Mouse (Mus musculus): ENCODE measurements at regions not wholly inside any gene's neighbourhood (a gene's known extent, or its start where the extent isn't known, plus 50 kb on each side); places are given as distances from the start of the nearest gene placed in this dataset.
"Not testable (repeated sequence)": the region's sequence is repeated elsewhere in the genome, so short reads cannot be mapped to it uniquely, and the experiment has no call there.

GRCm38 (mm10) chr6:89140469-89140868 is 222.0 kb downstream of the Plxna1 start:
- DNase-seq (ENCODE audit: low spot score) = no peak

GRCm38 (mm10) chr6:89153027-89153662 is 209.3 kb downstream of the Plxna1 start:
- DNase-seq (ENCODE audit: low spot score) = no peak

- DNase-seq (ENCODE audit: low spot score) = no peak
Observed at GRCm38 (mm10) chr6:89157501-89157900, 204.9 kb downstream of the Plxna1 start.

- no peak for DNase-seq (ENCODE audit: low spot score)
Observed at GRCm38 (mm10) chr6:89160051-89160450, 202.4 kb downstream of the Plxna1 start.

- DNase-seq (ENCODE audit: low spot score) = no peak
Observed at GRCm38 (mm10) chr6:89161746-89162145, 200.7 kb downstream of the Plxna1 start.

- DNase-seq (ENCODE audit: low spot score) = no peak
Observed at GRCm38 (mm10) chr6:89169520-89169919, 192.9 kb downstream of the Plxna1 start.

GRCm38 (mm10) chr6:89184920-89185319 is 177.5 kb downstream of the Plxna1 start:
- DNase-seq (ENCODE audit: low spot score) = not testable (repeated sequence)

GRCm38 (mm10) chr6:89200514-89201284 is 161.7 kb downstream of the Plxna1 start:
- not testable (repeated sequence) for DNase-seq (ENCODE audit: low spot score)

GRCm38 (mm10) chr6:89215021-89215420 is 147.4 kb downstream of the Plxna1 start:
- no peak for DNase-seq (ENCODE audit: low spot score)

- no peak for DNase-seq (ENCODE audit: low spot score)
Observed at GRCm38 (mm10) chr6:89235416-89236075, 126.9 kb downstream of the Plxna1 start.

- no peak for DNase-seq (ENCODE audit: low spot score)
Observed at GRCm38 (mm10) chr6:89236226-89236625, 126.2 kb downstream of the Plxna1 start.

GRCm38 (mm10) chr6:89236892-89237646 is 125.4 kb downstream of the Plxna1 start:
- DNase-seq (ENCODE audit: low spot score) = no peak

GRCm38 (mm10) chr6:89238871-89239270 is 123.5 kb downstream of the Plxna1 start:
- no peak for DNase-seq (ENCODE audit: low spot score)

GRCm38 (mm10) chr6:89239511-89239910 is 122.9 kb downstream of the Plxna1 start:
- no peak for DNase-seq (ENCODE audit: low spot score)

GRCm38 (mm10) chr6:89240168-89240705 is 122.2 kb downstream of the Plxna1 start:
- no peak for DNase-seq (ENCODE audit: low spot score)

- no peak for DNase-seq (ENCODE audit: low spot score)
Observed at GRCm38 (mm10) chr6:89242371-89243288, 119.8 kb downstream of the Plxna1 start.

GRCm38 (mm10) chr6:89245506-89245905 is 116.9 kb downstream of the Plxna1 start:
- no peak for DNase-seq (ENCODE audit: low spot score)

- no peak for DNase-seq (ENCODE audit: low spot score)
Observed at GRCm38 (mm10) chr6:89246261-89246660, 116.2 kb downstream of the Plxna1 start.

GRCm38 (mm10) chr6:89248574-89248973 is 113.8 kb downstream of the Plxna1 start:
- DNase-seq (ENCODE audit: low spot score) = no peak

GRCm38 (mm10) chr6:89249303-89249702 is 113.1 kb downstream of the Plxna1 start:
- DNase-seq (ENCODE audit: low spot score) = no peak

- DNase-seq (ENCODE audit: low spot score) = no peak
Observed at GRCm38 (mm10) chr6:89251641-89252040, 110.8 kb downstream of the Plxna1 start.
